Mouse (Mus musculus) cerebellum, adult 11-12 months (tissue): ENCODE measurements around the gene Vwa7.

Experiments used
- DNase-seq: peaks from one replicate; pipeline ENCODE4 v3.0.0; 2022

The Vwa7 gene

GRCm38 (mm10) chr17:35068213-35068914 lies 52.0 kb downstream of the Vwa7 start:
- peak; percentile 55 for DNase-seq

DNA sequence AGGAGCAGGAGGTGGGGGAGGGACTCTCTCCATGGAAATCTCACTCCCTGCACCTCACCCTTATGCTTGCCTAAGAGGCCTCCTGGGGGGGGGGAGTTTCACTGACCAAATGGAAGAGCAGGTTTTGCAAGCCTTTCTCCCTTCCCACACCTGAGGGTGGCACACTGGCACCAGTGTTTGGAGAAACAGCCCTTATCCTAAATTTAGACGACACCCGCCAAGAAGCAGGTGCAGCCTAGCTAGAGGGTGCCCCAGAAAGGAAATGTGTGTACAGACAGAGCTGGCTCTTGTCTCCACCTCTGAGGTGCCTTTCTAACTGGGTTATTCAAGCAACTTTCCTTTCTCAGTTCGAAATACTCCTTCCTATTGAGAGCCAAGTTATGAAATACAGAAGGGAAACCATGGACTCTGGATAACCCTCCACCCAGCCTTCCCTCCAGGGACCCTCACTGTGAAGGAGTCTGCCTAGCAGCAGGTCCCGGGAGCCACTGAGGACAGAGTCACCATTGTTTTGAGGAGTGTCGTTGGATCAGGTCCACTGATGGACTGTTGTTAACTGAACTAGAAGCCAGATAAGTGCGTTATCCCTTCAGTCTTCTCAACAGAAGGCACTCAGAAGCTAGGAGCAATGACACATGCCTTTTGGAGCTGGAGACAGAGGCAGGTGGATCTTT lies 54.3 kb downstream of the Vwa7 start:
- peak; percentile 95 for DNase-seq

GRCm38 (mm10) chr17:35071454-35071853 lies 55.1 kb downstream of the Vwa7 start:
- DNase-seq: peak; percentile 56

DNA sequence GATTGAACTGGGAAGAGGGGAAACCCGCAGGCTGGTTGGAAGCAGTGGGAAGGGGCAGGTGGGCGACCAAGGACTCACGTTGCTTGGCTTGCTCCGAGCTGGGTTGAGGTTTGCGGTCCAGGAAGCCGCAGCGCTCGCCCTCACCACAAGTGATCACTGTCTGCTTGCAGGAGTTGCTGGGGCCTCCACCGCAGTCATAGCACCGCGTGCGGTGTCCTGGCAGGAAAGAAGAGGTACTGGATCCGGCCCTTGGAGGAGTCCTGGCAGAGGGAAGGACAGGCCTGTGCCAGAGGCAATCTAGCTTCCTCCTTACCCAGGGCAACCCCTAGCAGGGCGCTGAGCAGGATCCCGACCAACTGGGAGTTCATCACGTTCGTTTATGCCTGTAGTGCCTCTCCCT lies 57.7 kb downstream of the Vwa7 start:
- DNase-seq: peak; percentile 93
